Mouse (Mus musculus): ENCODE measurements around the gene Hist1h4h.
"Not testable (repeated sequence)": the region's sequence is repeated elsewhere in the genome, so short reads cannot be mapped to it uniquely, and the experiment has no call there.

Gene Hist1h4h

GRCm38 (mm10) chr13:23534368-23535131, 3.7 kb downstream of the Hist1h4h start:
- no peak for DNase-seq (ENCODE audit: low spot score in 2 of 2)

- peak; percentile 89 to 90 for DNase-seq (ENCODE audit: low spot score in 2 of 2)
Measured at GRCm38 (mm10) chr13:23535137-23536075, 4.6 kb downstream of the Hist1h4h start, which contains the start of gene Hist1h3g. Gene Hist1h3g, plus strand, starts transcription at chr13:23535422.

GRCm38 (mm10) chr13:23536076-23536822, 5.4 kb downstream of the Hist1h4h start:
- no peak for DNase-seq (ENCODE audit: low spot score in 2 of 2)

- no peak for DNase-seq (ENCODE audit: low spot score in 2 of 2)
Measured at GRCm38 (mm10) chr13:23537006-23537710, 6.3 kb downstream of the Hist1h4h start.

- no peak for DNase-seq (ENCODE audit: low spot score in 2 of 2)
Measured at GRCm38 (mm10) chr13:23538249-23538648, 7.4 kb downstream of the Hist1h4h start.

GRCm38 (mm10) chr13:23539821-23540220, 9.0 kb downstream of the Hist1h4h start:
- DNase-seq (ENCODE audit: low spot score in 2 of 2): not testable (repeated sequence)

- no peak for DNase-seq (ENCODE audit: low spot score in 2 of 2)
Measured at GRCm38 (mm10) chr13:23541497-23541896, 10.6 kb downstream of the Hist1h4h start.

- not testable (repeated sequence) for DNase-seq (ENCODE audit: low spot score in 2 of 2)
Measured at GRCm38 (mm10) chr13:23542225-23542980, 11.6 kb downstream of the Hist1h4h start.

GRCm38 (mm10) chr13:23542999-23543607, 12.3 kb downstream of the Hist1h4h start, which contains the start of gene Hist1h2bh:
Gene Hist1h2bh, minus strand, starts transcription at chr13:23543392.
- peak; percentile 60 to 69 for DNase-seq (ENCODE audit: low spot score in 2 of 2)

- DNase-seq (ENCODE audit: low spot score in 2 of 2): peak; percentile 60 to 67
Measured at GRCm38 (mm10) chr13:23543965-23544786, 13.3 kb downstream of the Hist1h4h start, which contains the start of gene Hist1h3f. Gene Hist1h3f, plus strand, starts transcription at chr13:23544052.

- DNase-seq (ENCODE audit: low spot score in 2 of 2): not testable (repeated sequence)
Measured at GRCm38 (mm10) chr13:23544787-23545120, 13.9 kb downstream of the Hist1h4h start.

- DNase-seq (ENCODE audit: low spot score in 2 of 2): no peak
Measured at GRCm38 (mm10) chr13:23546694-23547093, 15.8 kb downstream of the Hist1h4h start.

- no peak for DNase-seq (ENCODE audit: low spot score in 2 of 2)
Measured at GRCm38 (mm10) chr13:23550761-23551145, 19.9 kb downstream of the Hist1h4h start.

- DNase-seq (ENCODE audit: low spot score in 2 of 2): peak; percentile 84 to 88
Measured at GRCm38 (mm10) chr13:23551146-23551834, 20.4 kb downstream of the Hist1h4h start, which contains the start of gene Hist1h4f. Gene Hist1h4f, minus strand, starts transcription at chr13:23551648.

- no peak for DNase-seq (ENCODE audit: low spot score in 2 of 2)
Measured at GRCm38 (mm10) chr13:23551931-23552914, 21.4 kb downstream of the Hist1h4h start.

GRCm38 (mm10) chr13:23552962-23553361, 22.1 kb downstream of the Hist1h4h start, which contains the start of gene Hist1h1d:
Gene Hist1h1d, plus strand, starts transcription at chr13:23553262.
- no peak for DNase-seq (ENCODE audit: low spot score in 2 of 2)

GRCm38 (mm10) chr13:23554393-23554792, 23.5 kb downstream of the Hist1h4h start:
- DNase-seq (ENCODE audit: low spot score in 2 of 2): no peak
